Mouse (Mus musculus) testis, adult 2 months (tissue): ENCODE results near the gene Lpin1. TPM values are rescaled to one million over a fixed set of nuclear protein-coding genes. Genes with fewer than 3 reads are reported as not detected.

Experiments used
- H3K27ac ChIP-seq: fragments of 200-500 bp; 2 replicates; pipeline ENCODE4 v1.5.1; 2012; ENCODE audit warnings: low read depth, low read length; ENCODE audit not compliant: control insufficient read depth, insufficient read depth
- H3K27me3 ChIP-seq: fragments of 200-500 bp; 2 replicates; pipeline ENCODE4 v1.6.1; 2012; ENCODE audit warnings: mild to moderate bottlenecking, low read length, moderate library complexity; ENCODE audit not compliant: control insufficient read depth, insufficient read depth
- H3K36me3 ChIP-seq: fragments of 200-500 bp; 2 replicates; pipeline ENCODE4 v1.6.1; 2012; ENCODE audit warnings: mild to moderate bottlenecking, low read length; ENCODE audit not compliant: control insufficient read depth, insufficient read depth
- H3K4me1 ChIP-seq: fragments of 200-500 bp; 2 replicates; pipeline ENCODE4 v1.6.1; 2012; ENCODE audit warnings: low read length; ENCODE audit not compliant: control insufficient read depth, insufficient read depth
- H3K4me3 ChIP-seq: fragments of 200-500 bp; 2 replicates; pipeline ENCODE4 v1.5.1; 2012; ENCODE audit warnings: low read depth, mild to moderate bottlenecking, low read length, moderate library complexity, mixed read lengths; ENCODE audit not compliant: control insufficient read depth
- CTCF ChIP-seq: fragments of 200-500 bp; IDR thresholded peaks from 2 replicates; pipeline ENCODE4 v1.5.1; 2012; ENCODE audit warnings: low read depth, mild to moderate bottlenecking, inconsistent platforms, low read length, moderate library complexity; ENCODE audit not compliant: control insufficient read depth, insufficient read depth, insufficient replicate concordance
- POLR2A ChIP-seq: fragments of 200-500 bp; IDR thresholded peaks from 2 replicates; pipeline ENCODE4 v1.6.1; 2012; ENCODE audit warnings: low read depth, mild to moderate bottlenecking, inconsistent platforms, low read length, moderate library complexity; ENCODE audit not compliant: control insufficient read depth
- polyA plus RNA-seq: library from polyadenylated mRNA; depleted of rRNA; stranded (reverse); fragments of >200 nt; gene quantifications from 2 replicates; pipeline ENCODE4 v1.2.3, GENCODE M21; 2012

The Lpin1 gene
- polyA plus RNA-seq, 1 experiment: 301 TPM

DNA sequence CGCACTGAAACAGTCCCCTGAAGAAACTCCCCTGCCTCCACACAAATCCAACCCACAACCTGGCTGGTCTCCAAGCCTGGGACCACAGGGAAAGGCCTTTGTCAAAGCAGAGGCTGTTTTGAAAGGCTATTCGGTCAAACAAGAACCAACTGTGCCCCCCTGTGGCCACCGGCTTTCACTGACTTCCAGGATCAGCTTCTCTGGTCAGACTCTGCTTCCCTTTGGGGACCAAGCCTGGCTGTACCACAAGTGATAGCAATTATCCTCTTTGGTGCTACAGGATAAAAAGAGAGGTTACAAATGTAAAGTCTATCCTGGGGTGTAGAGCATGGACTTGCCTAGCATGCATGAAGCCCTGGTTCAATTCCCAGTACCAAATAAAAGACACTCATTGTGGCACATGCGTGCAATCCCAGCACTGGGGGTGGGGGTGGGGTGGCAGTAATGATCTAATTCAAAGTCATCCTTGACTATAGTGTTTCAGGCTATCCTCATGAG lies 77.4 kb downstream of the Lpin1 start:
- TF ChIP-seq CTCF (peak; percentile 26; the same call in 1 of the 2 replicates), POLR2A (no peak)
- no peak overlapping the region for H3K4me3 ChIP-seq
- no peak overlapping the region for H3K27ac ChIP-seq

DNA sequence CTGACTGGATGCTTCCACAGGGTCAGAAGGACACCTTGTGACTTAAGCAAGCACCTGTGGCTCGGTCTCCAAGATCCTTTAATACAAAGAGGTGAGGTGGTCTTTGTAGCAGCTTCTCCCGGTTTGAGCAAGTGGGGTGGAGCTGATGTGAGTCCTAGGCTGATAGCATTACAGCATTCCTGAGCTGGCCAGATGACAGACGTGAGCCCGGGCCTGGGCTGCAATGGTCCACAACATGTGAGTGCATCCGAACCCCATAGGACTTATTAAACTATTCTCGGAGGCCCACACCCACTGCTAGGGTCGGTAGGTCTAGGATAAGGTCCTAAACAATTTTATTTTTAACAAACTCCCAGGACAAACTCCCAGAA lies 77.9 kb downstream of the Lpin1 start:
- Histone ChIP-seq H3K4me1 (no peaks in the 10 kb centered on the region), H3K27ac (peak overlapping the region; percentile 15; the same call in 1 of the 2 replicates), H3K27me3 (no peaks in the 10 kb centered on the region), H3K4me3 (no peak overlapping the region), H3K36me3 (no peaks in the 10 kb centered on the region)
- no peak for TF ChIP-seq POLR2A
- TF ChIP-seq CTCF: no peak

More for the DNA sequence above, 77.4 kb downstream of the Lpin1 start:
- Histone ChIP-seq H3K27me3 (no peaks in the 10 kb centered on the region), H3K36me3 (no peaks in the 10 kb centered on the region), H3K4me1 (no peaks in the 10 kb centered on the region)

DNA sequence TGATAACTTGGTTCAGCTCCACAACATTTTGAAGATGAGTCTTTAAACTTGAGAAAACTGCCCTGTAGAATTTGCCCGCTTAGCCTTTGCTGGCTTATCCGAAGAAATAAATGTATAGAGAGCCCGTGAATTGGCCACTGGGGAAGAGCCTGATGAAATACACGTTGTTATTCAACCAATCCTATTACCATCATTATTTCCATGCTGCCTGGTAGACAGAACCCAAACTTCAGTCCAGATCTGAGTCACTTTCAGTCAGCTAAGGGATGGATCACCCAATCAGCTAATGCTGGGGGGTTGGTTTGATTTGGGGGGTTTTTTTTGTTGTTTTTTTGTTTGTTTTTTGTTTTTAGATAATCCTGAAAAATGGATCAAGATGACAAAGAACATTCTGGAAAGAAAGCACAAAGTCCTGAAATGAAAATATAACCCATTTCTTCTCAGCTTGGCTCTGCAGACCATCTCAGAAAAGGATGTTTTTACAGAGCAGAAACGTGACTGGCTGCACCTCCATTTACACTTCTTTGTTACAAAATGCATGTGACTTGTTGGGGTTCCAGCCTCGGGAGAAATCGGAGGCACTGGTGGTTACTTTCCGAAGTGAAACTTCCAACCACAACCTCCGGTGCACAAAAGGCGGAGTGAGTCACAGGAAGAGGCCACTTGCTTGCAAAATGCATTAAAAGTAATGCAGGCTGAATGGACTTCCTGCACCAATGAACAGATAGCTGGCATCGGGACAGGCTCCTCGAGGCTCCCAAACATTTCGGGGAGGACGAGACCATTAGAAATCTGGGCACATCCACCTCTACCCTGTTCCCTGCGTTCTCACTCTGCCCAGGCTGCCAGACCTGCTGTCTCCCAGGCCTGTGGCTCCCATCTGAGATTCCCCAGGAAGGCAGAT lies 78.6 kb downstream of the Lpin1 start:
- Histone ChIP-seq H3K4me1 (no peaks in the 10 kb centered on the region), H3K36me3 (no peaks in the 10 kb centered on the region), H3K27me3 (no peaks in the 10 kb centered on the region), H3K4me3 (no peak overlapping the region), H3K27ac (no peak overlapping the region; the same call in 1 of the 2 replicates)
- TF ChIP-seq CTCF (no peak), POLR2A (no peak)

- no peak for TF ChIP-seq POLR2A
- no peak for TF ChIP-seq CTCF
- Histone ChIP-seq H3K36me3 (no peaks in the 10 kb centered on the region), H3K4me3 (no peak overlapping the region), H3K27me3 (no peaks in the 10 kb centered on the region), H3K4me1 (no peaks in the 10 kb centered on the region), H3K27ac (no peak overlapping the region)
These were observed 82.1 kb downstream of the Lpin1 start for GRCm38 (mm10) chr12:16528650-16529049.

GRCm38 (mm10) chr12:16527941-16528340 lies 82.8 kb downstream of the Lpin1 start:
- TF ChIP-seq POLR2A (no peak), CTCF (no peak)
- no peak overlapping the region for H3K27ac ChIP-seq
- H3K27me3 ChIP-seq: no peaks in the 10 kb centered on the region

GRCm38 (mm10) chr12:16526862-16527261 lies 83.9 kb downstream of the Lpin1 start:
- Histone ChIP-seq H3K27ac (no peak overlapping the region), H3K4me1 (no peaks in the 10 kb centered on the region), H3K4me3 (no peak overlapping the region), H3K27me3 (no peaks in the 10 kb centered on the region), H3K36me3 (no peaks in the 10 kb centered on the region)
- no peak for TF ChIP-seq CTCF
- no peak for TF ChIP-seq POLR2A

More at GRCm38 (mm10) chr12:16527941-16528340, 82.8 kb downstream of the Lpin1 start:
- H3K36me3 ChIP-seq: no peaks in the 10 kb centered on the region
- H3K4me1 ChIP-seq: no peaks in the 10 kb centered on the region
- H3K4me3 ChIP-seq: no peak overlapping the region

DNA sequence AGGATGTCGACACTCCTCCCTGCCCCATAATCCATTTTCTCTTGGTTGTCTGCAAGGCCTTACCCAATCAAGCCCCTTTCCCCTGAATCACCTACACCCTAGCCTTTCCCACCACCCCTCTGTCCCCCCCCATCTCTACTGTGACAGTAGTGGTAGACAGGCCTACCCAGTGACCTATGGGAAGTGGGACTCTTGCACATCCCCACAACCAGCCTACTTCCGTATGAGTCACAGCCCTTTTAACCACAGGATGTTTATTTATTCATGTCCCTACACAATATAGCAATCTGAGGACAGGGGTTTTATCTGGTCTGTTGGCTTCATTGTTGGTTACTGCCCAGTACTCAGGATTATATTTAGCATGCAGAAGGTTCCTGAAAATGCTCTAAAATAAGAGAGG lies 84.6 kb downstream of the Lpin1 start:
- Histone ChIP-seq H3K4me3 (no peak overlapping the region), H3K36me3 (no peaks in the 10 kb centered on the region), H3K4me1 (no peaks in the 10 kb centered on the region), H3K27ac (no peak overlapping the region), H3K27me3 (no peaks in the 10 kb centered on the region)
- TF ChIP-seq POLR2A (no peak), CTCF (no peak)
